Mouse (Mus musculus): ENCODE measurements around the gene Nos1.

The Nos1 gene

GRCm38 (mm10) chr5:117780681-117781080, at the start of gene Nos1:
TSS of gene Nos1 (plus strand) at chr5:117781032.
- peak; percentile 87 for DNase-seq (ENCODE audit: low spot score)

GRCm38 (mm10) chr5:117731311-117731710, 49.5 kb upstream of the Nos1 start:
- DNase-seq (ENCODE audit: low spot score) = no peak

GRCm38 (mm10) chr5:117744654-117745178, 36.1 kb upstream of the Nos1 start:
- DNase-seq (ENCODE audit: low spot score) = no peak

- DNase-seq (ENCODE audit: low spot score) = no peak
Observed at GRCm38 (mm10) chr5:117749353-117749752, 31.5 kb upstream of the Nos1 start.

GRCm38 (mm10) chr5:117757696-117758482, 22.9 kb upstream of the Nos1 start:
- no peak for DNase-seq (ENCODE audit: low spot score)

- DNase-seq (ENCODE audit: low spot score) = no peak
Observed at GRCm38 (mm10) chr5:117761181-117761832, 19.5 kb upstream of the Nos1 start.

GRCm38 (mm10) chr5:117764496-117764895, 16.3 kb upstream of the Nos1 start:
- no peak for DNase-seq (ENCODE audit: low spot score)

- peak; percentile 73 for DNase-seq (ENCODE audit: low spot score)
Observed at GRCm38 (mm10) chr5:117779175-117779574, 1.7 kb upstream of the Nos1 start.

- DNase-seq (ENCODE audit: low spot score) = peak; percentile 21
Observed at GRCm38 (mm10) chr5:117781178-117781577, 346 bp downstream of the Nos1 start.

GRCm38 (mm10) chr5:117790071-117790470, 9.2 kb downstream of the Nos1 start:
- DNase-seq (ENCODE audit: low spot score) = peak; percentile 91

- no peak for DNase-seq (ENCODE audit: low spot score)
Observed at GRCm38 (mm10) chr5:117791875-117792274, 11.0 kb downstream of the Nos1 start.

GRCm38 (mm10) chr5:117800849-117801248, 20.0 kb downstream of the Nos1 start:
- no peak for DNase-seq (ENCODE audit: low spot score)

- DNase-seq (ENCODE audit: low spot score) = no peak
Observed at GRCm38 (mm10) chr5:117802071-117802521, 21.3 kb downstream of the Nos1 start.

- DNase-seq (ENCODE audit: low spot score) = no peak
Observed at GRCm38 (mm10) chr5:117803551-117803950, 22.7 kb downstream of the Nos1 start.

GRCm38 (mm10) chr5:117810930-117811329, 30.1 kb downstream of the Nos1 start:
- no peak for DNase-seq (ENCODE audit: low spot score)

- peak; percentile 64 for DNase-seq (ENCODE audit: low spot score)
Observed at GRCm38 (mm10) chr5:117818800-117819199, 38.0 kb downstream of the Nos1 start.

- no peak for DNase-seq (ENCODE audit: low spot score)
Observed at GRCm38 (mm10) chr5:117820445-117820844, 39.6 kb downstream of the Nos1 start.

- DNase-seq (ENCODE audit: low spot score) = no peak
Observed at GRCm38 (mm10) chr5:117823811-117824210, 43.0 kb downstream of the Nos1 start.

GRCm38 (mm10) chr5:117824486-117824885, 43.7 kb downstream of the Nos1 start:
- no peak for DNase-seq (ENCODE audit: low spot score)

- DNase-seq (ENCODE audit: low spot score) = no peak
Observed at GRCm38 (mm10) chr5:117825336-117825735, 44.5 kb downstream of the Nos1 start.

GRCm38 (mm10) chr5:117827366-117827765, 46.5 kb downstream of the Nos1 start:
- DNase-seq (ENCODE audit: low spot score) = no peak

- DNase-seq (ENCODE audit: low spot score) = peak; percentile 95
Observed at GRCm38 (mm10) chr5:117836930-117837329, 56.1 kb downstream of the Nos1 start.

GRCm38 (mm10) chr5:117837731-117838130, 56.9 kb downstream of the Nos1 start:
- DNase-seq (ENCODE audit: low spot score) = no peak

Measured in MN1 (cell line).